Mouse (Mus musculus): Measurements from ENCODE around the gene Krtap4-7.

DNA sequence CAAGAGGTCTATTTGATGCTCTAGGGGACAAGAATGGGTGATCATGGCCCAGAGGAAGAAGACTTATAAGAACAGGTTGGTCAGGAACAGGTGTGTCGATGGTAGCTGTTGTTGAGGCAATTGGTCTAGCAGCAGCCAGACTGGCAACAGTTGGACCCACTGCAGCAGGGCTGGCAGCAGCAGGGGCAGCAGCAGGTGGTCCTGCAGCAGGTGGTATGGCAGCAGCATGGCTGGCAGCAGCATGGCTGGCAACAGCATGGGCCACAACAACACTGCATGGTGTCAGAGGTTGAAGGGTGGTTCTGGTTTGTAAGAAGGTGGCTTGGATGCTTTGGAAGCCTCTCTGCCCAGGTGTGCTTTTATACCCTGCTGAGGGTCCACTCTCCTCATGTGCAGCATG is 46.6 kb upstream of the Krtap4-7 start, which contains the start of gene Gm14190:
- TF ChIP-seq CTCF (IDR thresholded peaks at IDR 0.05; ENCODE audit: borderline replicate concordance, control insufficient read depth, extremely low read depth, insufficient read depth, low read length, poor library complexity) (no peak), POLR2A (IDR thresholded peaks at IDR 0.05; ENCODE audit: control insufficient read depth, extremely low read depth, insufficient read depth, low read length, poor library complexity) (no peak)

Measured in thymus, adult 2 months (tissue).